14 mouse cellular contexts compared by ENCODE assay signal in the genomic region with DNA sequence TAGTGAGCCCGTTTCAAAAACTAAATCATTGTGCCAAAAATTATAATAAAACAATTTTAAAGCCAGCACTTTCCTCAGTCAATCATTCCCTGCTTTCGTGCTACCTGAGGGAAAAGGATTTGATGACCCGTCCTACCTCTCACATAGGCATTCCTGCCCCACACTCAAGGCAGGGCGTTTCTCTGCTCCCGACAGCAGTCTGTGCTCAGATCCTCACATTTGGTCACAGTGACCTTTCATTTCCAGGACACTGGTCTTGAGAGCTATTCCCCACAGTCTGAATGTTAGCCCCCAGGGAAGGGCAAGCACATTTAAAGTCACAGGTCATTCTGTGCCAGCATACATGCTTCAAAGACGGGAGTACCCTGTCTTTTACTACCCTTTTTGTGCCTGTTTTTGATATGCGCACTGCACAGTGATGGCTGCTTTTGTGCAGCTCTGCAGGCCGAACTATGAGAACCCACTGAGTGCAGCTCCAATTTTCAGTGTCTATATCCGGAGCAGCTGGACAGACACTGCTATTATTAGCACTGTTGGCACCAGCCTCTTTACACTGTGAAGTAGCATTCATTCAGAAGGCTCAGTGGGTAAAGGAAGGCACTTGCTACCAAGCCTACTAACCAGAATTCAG. TPM values are rescaled to one million over a fixed set of nuclear protein-coding genes. Genes with fewer than 3 reads are reported as not detected.
DNase-seq lines count a peak whose midpoint lies in the region; ATAC-seq lines count a peak whose summit lies in the region.
"Had no signal": no experiment of that assay in that cellular context is flagged by ENCODE, and none has a peak within 500 bp of the region (broad histone marks: within the 10 kb centered on the region; RNA-seq: fewer than 3 reads in every experiment).

No protein-coding gene starts in this region.

- no peak overlapping the region for H3K4me2 ChIP-seq in midbrain, embryonic 16.5 days (ENCODE audit: low read length)
- H3K4me2 ChIP-seq in midbrain, embryonic 13.5 days (replicated peaks) = no peak overlapping the region
- H3K4me2 ChIP-seq: hindbrain, embryonic 14.5 days; liver, embryonic 13.5 days; neural tube, embryonic 12.5 days had no signal

- DNase-seq in frontal cortex, postnatal 10 days (ENCODE audit: low spot score in 2 of 2) = no peak
- peak; percentile 24 to 54 for DNase-seq in heart, adult 9 months (ENCODE audit: low spot score in 2 of 2)
- peak; percentile 13 to 17 for DNase-seq in left cerebral cortex, postnatal 36 days (ENCODE audit: low spot score in 2 of 2)
- no peak for DNase-seq in Muller cell, postnatal 12 days (ENCODE audit: inconsistent ontology term)
- DNase-seq: cerebellum, adult 9-10 months; kidney, postnatal 36 days; liver, embryonic 13.5 days; thymus, postnatal 36 days had no signal

- H3K27ac ChIP-seq in midbrain, embryonic 16.5 days (ENCODE audit: low read length) = no peak overlapping the region
- H3K27ac ChIP-seq in midbrain, embryonic 13.5 days = no peak overlapping the region
- H3K27ac ChIP-seq: hindbrain, embryonic 14.5 days; liver, embryonic 13.5 days; neural tube, embryonic 12.5 days had no signal

- peak; percentile 96 for ATAC-seq in frontal cortex, adult (ENCODE audit: low TSS enrichment)
- ATAC-seq in midbrain, embryonic 16.5 days = 0 out of 2 replicates have a peak, but pooled peaks have one; percentile 36
- no peak for ATAC-seq in midbrain, embryonic 13.5 days
- no peak for ATAC-seq in erythroid progenitor cell, adult 5-6 weeks (replicated peaks; ENCODE audit: low FRiP score, poor library complexity, severe bottlenecking)

- H3K4me3 ChIP-seq in midbrain, embryonic 16.5 days (ENCODE audit: low read depth, low read length) = no peak overlapping the region
- no peak overlapping the region for H3K4me3 ChIP-seq in midbrain, embryonic 13.5 days (replicated peaks)
- H3K4me3 ChIP-seq: liver, embryonic 13.5 days; neural tube, embryonic 12.5 days had no signal

- no peak overlapping the region for H3K9ac ChIP-seq in midbrain, embryonic 16.5 days (ENCODE audit: low read depth, low read length)
- H3K9ac ChIP-seq in midbrain, embryonic 13.5 days (replicated peaks) = no peak overlapping the region
- H3K9ac ChIP-seq: hindbrain, embryonic 14.5 days; liver, embryonic 13.5 days; neural tube, embryonic 12.5 days had no signal

- H3K36me3 ChIP-seq in midbrain, embryonic 16.5 days (ENCODE audit: control insufficient read depth, insufficient read depth, low read length) = no peaks in the 10 kb centered on the region
- no peaks in the 10 kb centered on the region for H3K36me3 ChIP-seq in midbrain, embryonic 13.5 days
- H3K36me3 ChIP-seq: liver, embryonic 13.5 days; neural tube, embryonic 12.5 days had no signal

- H3K4me1 ChIP-seq in midbrain, embryonic 16.5 days (ENCODE audit: control insufficient read depth, insufficient read depth, low read length) = no peaks in the 10 kb centered on the region
- H3K4me1 ChIP-seq in midbrain, embryonic 13.5 days (replicated peaks) = 0 out of 2 replicates have a peak, but pooled peaks cover 3% of the 10 kb centered on the region
- H3K4me1 ChIP-seq: liver, embryonic 13.5 days; neural tube, embryonic 12.5 days had no signal

- no peaks in the 10 kb centered on the region for H3K27me3 ChIP-seq in midbrain, embryonic 16.5 days (ENCODE audit: control insufficient read depth, insufficient read depth, low read depth, low read length)
- H3K27me3 ChIP-seq in midbrain, embryonic 13.5 days = no peaks in the 10 kb centered on the region
- H3K27me3 ChIP-seq: liver, embryonic 13.5 days; neural tube, embryonic 12.5 days had no signal

- 67% methylated on average over 9 of the region's 9 CpGs for WGBS in midbrain, embryonic 16.5 days
- 81% methylated on average over 9 of the region's 9 CpGs for WGBS in midbrain, embryonic 13.5 days

- H3K9me3 ChIP-seq in midbrain, embryonic 16.5 days (replicated peaks; ENCODE audit: control insufficient read depth, low read length, poor library complexity, severe bottlenecking) = no peaks in the 10 kb centered on the region
- no peaks in the 10 kb centered on the region for H3K9me3 ChIP-seq in midbrain, embryonic 13.5 days
- H3K9me3 ChIP-seq: liver, embryonic 13.5 days; neural tube, embryonic 12.5 days had no signal

- intact Hi-C loops in left cerebral cortex, postnatal 36 days (cut with DNase I) = no loop called here

RNA-seq across cellular contexts. Expression of a gene that starts 26.3 kb away (rescaled TPM):
- polyA plus RNA-seq in midbrain, embryonic 16.5 days (2015; fragmentation: Nextera tagmentation; extraction: Ambion mirVana) = 205 TPM in 2 replicates
- polyA plus RNA-seq in midbrain, embryonic 13.5 days (2015; fragmentation: Nextera tagmentation; extraction: Ambion mirVana) = 135 and 153 TPM in 2 replicates
- 10 to 100 TPM; 27.6 to 30.6 TPM for total RNA-seq in left cerebral cortex, postnatal 36 days (2021)
- total RNA-seq in erythroid progenitor cell, adult 5-6 weeks (2015; ENCODE audit: low replicate concordance) = 0.84 TPM in 1 of 2 replicates, not detected in the other
- 0.13 TPM in 1 of 2 replicates, not detected in the other for total RNA-seq in erythroid progenitor cell, adult 5-6 weeks (2017; ENCODE audit: low replicate concordance)

Comparison
In these comparisons a context has a peak if more than half of its experiments do, and no peak if none do; other contexts are left out.
1. ATAC-seq: peak in frontal cortex, adult (single experiment) and midbrain, embryonic 16.5 days (single experiment); none in midbrain, embryonic 13.5 days (single experiment) and erythroid progenitor cell, adult 5-6 weeks (single experiment).
2. DNase-seq: peak in heart, adult 9 months (2 of 2) and left cerebral cortex, postnatal 36 days (2 of 2); none in frontal cortex, postnatal 10 days (0 of 2) and Muller cell, postnatal 12 days (single experiment).
3. RNA of a gene that starts 26.3 kb away (total RNA-seq): 27.6 to 30.6 TPM in left cerebral cortex, postnatal 36 days; 0.13 to 0.84 TPM in erythroid progenitor cell, adult 5-6 weeks; every median in the first group is over 10 times any median in the second.